Mouse (Mus musculus) brain, embryonic 14.5 days (tissue): ENCODE measurements around the gene Gatb.
A peak's percentile ranks its signal among the peaks of the same experiment; 100 is the strongest.

Experiments
- CTCF ChIP-seq: fragments of 200-500 bp; IDR thresholded peaks from 2 replicates; pipeline ENCODE4 v1.5.1; 2012; ENCODE audit warnings: inconsistent platforms, mild to moderate bottlenecking, moderate library complexity, borderline replicate concordance; ENCODE audit not compliant: insufficient read depth, insufficient read length; ENCODE audit errors: extremely low read depth
- POLR2A ChIP-seq: fragments of 200-500 bp; IDR thresholded peaks from 2 replicates; pipeline ENCODE4 v1.6.1; 2012; ENCODE audit warnings: mild to moderate bottlenecking, inconsistent platforms, borderline replicate concordance; ENCODE audit not compliant: poor library complexity, insufficient read depth, insufficient read length, severe bottlenecking; ENCODE audit errors: extremely low read depth

DNA sequence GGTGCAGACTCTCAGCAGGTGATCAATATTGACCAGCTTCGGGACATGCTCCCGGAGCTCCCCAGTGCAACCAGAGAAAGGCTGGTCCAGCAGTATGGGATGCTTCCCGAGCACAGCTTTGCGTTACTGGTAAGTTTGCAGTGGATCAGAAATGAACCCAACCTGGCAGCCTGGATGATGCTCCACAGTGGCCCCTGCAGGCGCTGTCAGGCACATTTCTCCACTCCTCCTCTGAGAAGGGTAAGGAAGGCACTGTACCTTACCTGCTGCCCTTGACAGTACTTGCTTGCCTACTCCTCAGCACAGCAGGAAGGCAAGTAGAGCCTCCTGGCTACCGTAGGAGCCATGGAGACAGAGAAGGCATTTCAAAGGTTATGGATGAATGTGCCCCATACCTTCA is 45.0 kb downstream of the Gatb start:
- TF ChIP-seq POLR2A (no peak), CTCF (0 out of 2 replicates have a peak, but pooled peaks have one; percentile 12)
